7 mouse cellular contexts compared by ENCODE assay signal in genomic region chr10:27761402-27761801, GRCm38 (mm10).
A peak's percentile ranks its signal among the peaks of the same experiment; 100 is the strongest.
DNase-seq lines count a peak whose midpoint lies in the region; ATAC-seq lines count a peak whose summit lies in the region.

No protein-coding gene starts in this region.

- no peak for ATAC-seq in hindbrain, embryonic 11.5 days (ENCODE audit: low FRiP score)
- ATAC-seq in hindbrain, embryonic 12.5 days (ENCODE audit: low FRiP score), result no peak
- ATAC-seq in frontal cortex, adult (ENCODE audit: low TSS enrichment), result no peak

- H3K27me3 ChIP-seq in hindbrain, embryonic 11.5 days (ENCODE audit: control insufficient read depth, insufficient read depth, low read length), result no peaks in the 10 kb centered on the region
- no peaks in the 10 kb centered on the region for H3K27me3 ChIP-seq in hindbrain, embryonic 12.5 days

- H3K27ac ChIP-seq in hindbrain, embryonic 11.5 days (ENCODE audit: low read depth, low read length), result no peak overlapping the region
- H3K27ac ChIP-seq in hindbrain, embryonic 12.5 days, result no peak overlapping the region

- no peak overlapping the region for H3K4me3 ChIP-seq in hindbrain, embryonic 11.5 days (ENCODE audit: low read depth, low read length)
- H3K4me3 ChIP-seq in hindbrain, embryonic 12.5 days, result no peak overlapping the region

- WGBS in hindbrain, embryonic 11.5 days, result 4% methylated on average over 3 of the region's 3 CpGs
- 6% methylated on average over 3 of the region's 3 CpGs for WGBS in hindbrain, embryonic 12.5 days

- no peaks in the 10 kb centered on the region for H3K36me3 ChIP-seq in hindbrain, embryonic 11.5 days (ENCODE audit: control insufficient read depth, insufficient read depth, low read length)
- no peaks in the 10 kb centered on the region for H3K36me3 ChIP-seq in hindbrain, embryonic 12.5 days

- H3K4me2 ChIP-seq in hindbrain, embryonic 11.5 days (replicated peaks; ENCODE audit: low read depth, low read length), result no peak overlapping the region
- no peak overlapping the region for H3K4me2 ChIP-seq in hindbrain, embryonic 12.5 days (replicated peaks)

- no peak overlapping the region for H3K9ac ChIP-seq in hindbrain, embryonic 11.5 days (ENCODE audit: low read depth, low read length)
- no peak overlapping the region for H3K9ac ChIP-seq in hindbrain, embryonic 12.5 days

- no peaks in the 10 kb centered on the region for H3K4me1 ChIP-seq in hindbrain, embryonic 11.5 days (replicated peaks; ENCODE audit: control insufficient read depth, insufficient read depth, low read length)
- no peaks in the 10 kb centered on the region for H3K4me1 ChIP-seq in hindbrain, embryonic 12.5 days

- H3K9me3 ChIP-seq in hindbrain, embryonic 11.5 days (ENCODE audit: control insufficient read depth, low read length), result no peaks in the 10 kb centered on the region
- H3K9me3 ChIP-seq in hindbrain, embryonic 12.5 days (replicated peaks), result no peaks in the 10 kb centered on the region

- DNase-seq in hindbrain, embryonic 11.5 days (ENCODE audit: low spot score), result peak; percentile 66
- peak; percentile 4 for DNase-seq in right cerebral cortex, postnatal 4 days
- DNase-seq in right cerebral cortex, postnatal 36 days (ENCODE audit: low spot score in 2 of 2), result no peak
- DNase-seq in embryo, embryonic 9.5 days (ENCODE audit: extremely low spot score), result peak; percentile 17
- peak; percentile 12 for DNase-seq in skeletal muscle tissue, adult 2 months (ENCODE audit: low read depth, low spot score)

Comparison
In these comparisons a context has a peak if more than half of its experiments do, and no peak if none do; other contexts are left out.
1. DNase-seq: peak in hindbrain, embryonic 11.5 days (single experiment), right cerebral cortex, postnatal 4 days (single experiment), embryo, embryonic 9.5 days (single experiment) and skeletal muscle tissue, adult 2 months (single experiment); none in right cerebral cortex, postnatal 36 days (0 of 2).